Mouse (Mus musculus) sigmoid colon, adult 10 weeks (tissue): ENCODE results near the gene Trim23. TPM values are rescaled to one million over a fixed set of nuclear protein-coding genes. Genes with fewer than 3 reads are reported as not detected.

Source experiments
- polyA plus RNA-seq: library from polyadenylated mRNA; stranded (reverse); fragments of 350-450 nt; fragmentation: Illumina TruSeq; extraction: RNeasy Lipid Tissue Mini Kit (QIAGEN cat#74804); gene quantifications from one replicate; pipeline ENCODE4 v1.2.3, GENCODE M21; 2014; ENCODE audit warnings: low read depth, low replicate concordance

Gene Trim23
- polyA plus RNA-seq = 55.2 TPM

DNA sequence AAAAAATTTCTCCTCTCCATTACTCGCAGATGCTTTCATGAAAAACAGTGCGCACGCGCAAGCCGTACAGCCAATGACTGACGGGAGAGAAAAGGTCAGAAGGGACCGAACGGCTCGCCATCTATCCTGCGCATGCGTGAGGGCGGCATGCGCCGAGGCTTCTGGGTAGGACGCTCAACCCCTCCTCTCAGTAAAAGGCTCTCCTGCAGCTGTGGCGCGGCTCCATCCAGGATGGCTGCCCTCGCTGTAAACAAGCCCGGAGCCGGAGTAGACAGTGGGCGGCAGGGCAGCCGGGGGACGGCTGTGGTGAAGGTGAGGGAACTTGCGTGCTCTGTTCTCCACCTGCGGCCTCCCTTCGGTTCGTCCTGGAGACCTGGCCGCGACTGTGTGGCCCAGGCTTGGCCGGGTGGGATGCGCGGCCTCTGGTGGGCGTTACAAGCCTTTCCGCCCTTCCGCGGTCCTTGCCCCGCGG, at the start of gene Trim23:
Gene Trim23, plus strand, starts transcription at position 148 of the 472 bp plus-strand sequence.

GRCm38 (mm10) chr13:104177796-104178649, 574 bp upstream of the Trim23 start, which contains the start of gene Trappc13:
TSS of gene Trappc13 (minus strand) at chr13:104178469.

GRCm38 (mm10) chr13:104228384-104229066, 49.9 kb downstream of the Trim23 start, which contains the start of the genes Cenpk and Ppwd1:
TSS of gene Cenpk (plus strand) at chr13:104228611.
TSS of gene Ppwd1 (minus strand) at chr13:104228843.

Other genes starting within 250 kb of the Trim23 start
- gene Nln, start 69.2 kb upstream of the Trim23 start, polyA plus RNA-seq = 88.8 TPM
- 7.9 TPM for gene Sgtb, start 69.1 kb upstream of the Trim23 start, polyA plus RNA-seq
- gene Trappc13, start 328 bp upstream of the Trim23 start, polyA plus RNA-seq = 83.7 TPM
- 49.0 TPM for gene Cenpk, start 49.8 kb downstream of the Trim23 start, polyA plus RNA-seq
- gene Ppwd1, start 50.0 kb downstream of the Trim23 start, polyA plus RNA-seq = 41.0 TPM
- gene Adamts6, start 109.0 kb downstream of the Trim23 start, polyA plus RNA-seq = 2.8 TPM